Mouse (Mus musculus) neural tube, embryonic 11.5 days (tissue): Measurements from ENCODE around the gene Slc25a47. TPM values are rescaled to one million over a fixed set of nuclear protein-coding genes. Genes with fewer than 3 reads are reported as not detected.

Experiments used
- ATAC-seq: fragments of 200-750 bp; cut with Nextera tagmentation; 2 replicates; pipeline ENCODE4 v1.8.0; 2017; ENCODE audit warnings: moderate number of reproducible peaks, mild to moderate bottlenecking, moderate TSS enrichment, moderate library complexity; ENCODE audit not compliant: insufficient read depth, low FRiP score, low TSS enrichment
- DNase-seq: peaks from one replicate; pipeline ENCODE4 v3.0.0-alpha.2; 2015; ENCODE audit warnings: low spot score
- H3K27ac ChIP-seq: fragments of 300-500 bp; sonication (generic); 2 replicates; pipeline ENCODE4 v1.5.1; 2014; ENCODE audit warnings: low read depth, mild to moderate bottlenecking, low read length
- H3K27me3 ChIP-seq: fragments of 300-500 bp; sonication (generic); 2 replicates; pipeline ENCODE4 v1.6.1; 2014; ENCODE audit warnings: mild to moderate bottlenecking, low read length, mixed read lengths; ENCODE audit not compliant: control insufficient read depth, insufficient read depth
- H3K36me3 ChIP-seq: fragments of 300-500 bp; sonication (generic); 2 replicates; pipeline ENCODE4 v1.6.1; 2014; ENCODE audit warnings: mild to moderate bottlenecking, low read length, moderate library complexity, mixed read lengths; ENCODE audit not compliant: control insufficient read depth, insufficient read depth
- H3K4me1 ChIP-seq: fragments of 300-500 bp; sonication (generic); 2 replicates; pipeline ENCODE4 v1.6.1; 2014; ENCODE audit warnings: low read length, mixed read lengths; ENCODE audit not compliant: control insufficient read depth, insufficient read depth
- H3K4me2 ChIP-seq: fragments of 300-500 bp; sonication (generic); 2 replicates; pipeline ENCODE4 v1.6.1; 2014; ENCODE audit warnings: low read depth, mild to moderate bottlenecking, moderate library complexity
- H3K4me3 ChIP-seq: fragments of 300-500 bp; sonication (generic); 2 replicates; pipeline ENCODE4 v1.5.1; 2014; ENCODE audit warnings: low read depth, low read length
- H3K9ac ChIP-seq: fragments of 300-500 bp; sonication (generic); 2 replicates; pipeline ENCODE4 v1.6.1; 2014; ENCODE audit warnings: mild to moderate bottlenecking, low read length
- H3K9me3 ChIP-seq: fragments of 300-500 bp; sonication (generic); 2 replicates; pipeline ENCODE4 v1.6.1; 2016; ENCODE audit warnings: low read length; ENCODE audit not compliant: control insufficient read depth
- WGBS: fragments of 180-500 bp; shearing (Covaris S2); extraction: QIAGEN DNeasy Blood & Tissue Kit; methylation state at CpG from one replicate; pipeline ENCODE4 v1.1.7; 2014; 5-methylcytosine and 5-hydroxymethylcytosine counted together
- microRNA counts: library from miRNA; unstranded; fragments of <30 nt; microRNA quantifications from one replicate; lab custom pipeline; 2015
- microRNA-seq: library from miRNA; unstranded; fragments of <30 nt; microRNA quantifications from one replicate; pipeline ENCODE4, GENCODE M21; 2016
- polyA plus RNA-seq: library from polyadenylated mRNA; unstranded; fragments of >200 nt; fragmentation: Nextera tagmentation; extraction: Ambion mirVana; gene quantifications from 2 replicates; pipeline ENCODE4 v1.2.1, GENCODE M21; 2014

Slc25a47 gene
- polyA plus RNA-seq, 1 experiment from 2014 or later, result 13.2 TPM

DNA sequence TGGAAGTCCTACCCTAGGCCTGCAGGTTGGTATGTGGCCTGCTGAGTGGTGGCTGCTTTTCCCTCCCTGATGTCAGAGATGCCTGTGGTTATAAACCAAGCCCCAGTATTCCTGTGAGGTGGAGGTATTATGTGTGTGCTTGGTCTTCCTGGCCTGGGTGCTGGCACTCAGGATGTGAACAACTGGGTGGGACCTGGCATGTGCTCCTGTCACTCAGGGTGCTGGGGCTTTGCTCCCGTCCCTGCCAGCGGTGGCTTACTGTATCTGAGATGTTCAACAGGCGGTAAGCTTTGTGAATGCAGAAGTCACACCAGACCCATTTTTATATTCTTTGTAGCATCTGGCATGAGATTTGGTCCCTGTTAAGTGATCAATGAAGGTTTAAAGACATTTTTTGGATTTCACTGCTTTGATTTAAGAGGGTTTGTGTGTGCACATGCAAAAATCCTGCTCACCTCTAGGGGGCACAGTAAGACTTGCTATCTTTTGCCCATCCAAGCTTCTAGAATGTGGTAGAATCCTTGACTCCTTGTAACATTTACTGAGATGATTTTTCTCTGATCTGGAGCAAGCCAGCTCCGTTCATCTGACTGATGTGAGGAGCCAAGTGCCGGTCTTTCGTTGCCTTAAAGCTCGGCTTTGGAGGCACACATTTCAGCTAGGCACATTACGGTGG lies 67.9 kb downstream of the Slc25a47 start:
- Histone ChIP-seq H3K4me2 (no peak overlapping the region), H3K9ac (no peak overlapping the region), H3K36me3 (no peaks in the 10 kb centered on the region), H3K4me3 (no peak overlapping the region), H3K27me3 (no peaks in the 10 kb centered on the region), H3K27ac (no peak overlapping the region), H3K4me1 (peaks cover 19% of the 10 kb centered on the region), H3K9me3 (no peaks in the 10 kb centered on the region)
- WGBS, result 77% methylated on average over 8 of the region's 8 CpGs
- ATAC-seq, result no peak
- peak; percentile 70 for DNase-seq

- no peaks in the 10 kb centered on the region for H3K9me3 ChIP-seq
- H3K9ac ChIP-seq, result peak overlapping the region; percentile 29
- 59% methylated on average over 8 of the region's 8 CpGs for WGBS
- H3K27ac ChIP-seq, result no peak overlapping the region
- no peak overlapping the region for H3K4me3 ChIP-seq
- H3K36me3 ChIP-seq, result no peaks in the 10 kb centered on the region
- peaks cover 19% of the 10 kb centered on the region for H3K4me1 ChIP-seq
- no peak overlapping the region for H3K4me2 ChIP-seq
- no peaks in the 10 kb centered on the region for H3K27me3 ChIP-seq
- ATAC-seq (no peak), DNase-seq (no peak)
Observed at GRCm38 (mm10) chr12:108904276-108904653, 68.4 kb downstream of the Slc25a47 start.

GRCm38 (mm10) chr12:108905620-108906302 lies 69.9 kb downstream of the Slc25a47 start:
- Histone ChIP-seq H3K9me3 (no peaks in the 10 kb centered on the region), H3K4me1 (peaks cover 23% of the 10 kb centered on the region), H3K27ac (peak overlapping the region; percentile 61), H3K36me3 (no peaks in the 10 kb centered on the region), H3K9ac (no peak overlapping the region), H3K4me3 (no peak overlapping the region), H3K4me2 (no peak overlapping the region), H3K27me3 (no peaks in the 10 kb centered on the region)
- WGBS, result 27% methylated on average over 14 of the region's 14 CpGs
- ATAC-seq (peak; percentile 40; the same call in 1 of the 2 replicates), DNase-seq (peak; percentile 44)

- 46% methylated on average over 12 of the region's 12 CpGs for WGBS
- Histone ChIP-seq H3K4me3 (no peak overlapping the region), H3K27ac (peak overlapping the region; percentile 61; the same call in 1 of the 2 replicates), H3K4me2 (no peak overlapping the region), H3K27me3 (no peaks in the 10 kb centered on the region), H3K9ac (no peak overlapping the region), H3K36me3 (no peaks in the 10 kb centered on the region), H3K4me1 (peaks cover 23% of the 10 kb centered on the region), H3K9me3 (no peaks in the 10 kb centered on the region)
- ATAC-seq, result peak; percentile 25; the same call in 1 of the 2 replicates
- peak; percentile 56 for DNase-seq
Observed at GRCm38 (mm10) chr12:108906398-108906797, 70.6 kb downstream of the Slc25a47 start.

MicroRNAs within 50 kb of the gene (microRNA counts, 519-probe panel; counts per million panel counts)
- microRNA mmu-miR-345-3p (lab: Ali Mortazavi, UCI) (171 counts per million, percentile 57 among the panel's probes with 10 or more counts), microRNA mmu-miR-345-5p (lab: Ali Mortazavi, UCI) (3,440 counts per million, percentile 68 among the panel's probes with 10 or more counts)

Small RNA genes within 50 kb of the gene (microRNA-seq; reads per million reads assigned to microRNA genes)
- gene Mir345, result 88.8 reads per million, percentile 49 among the genes with 10 or more reads in this experiment

Other genes starting within 250 kb of the Slc25a47 start
- 1.6 and 1.8 TPM in 2 replicates for gene Degs2, start 133.7 kb upstream of the Slc25a47 start, polyA plus RNA-seq
- gene Yy1, start 43.1 kb upstream of the Slc25a47 start, polyA plus RNA-seq, result 17.6 and 18.7 TPM in 2 replicates
- gene Slc25a29, start 163 bp upstream of the Slc25a47 start, polyA plus RNA-seq, result 12.9 and 13.7 TPM in 2 replicates
- 5.2 TPM in 2 replicates for gene Wdr25, start 57.6 kb downstream of the Slc25a47 start, polyA plus RNA-seq
- gene Wars, start 58.1 kb downstream of the Slc25a47 start, polyA plus RNA-seq, result 139 and 148 TPM in 2 replicates
- 11.3 and 14.9 TPM in 2 replicates for gene Begain, start 232.2 kb downstream of the Slc25a47 start, polyA plus RNA-seq